Mouse (Mus musculus) c-Kit-positive CD71-positive TER-119-positive erythroid progenitor cells, embryonic 14.5 days (primary cell): ENCODE data around the gene Ptpro.

Experiments used
- DNase-seq: peaks from one replicate; pipeline ENCODE4 v3.0.0-alpha.2; 2013; ENCODE audit warnings: low spot score

Gene Ptpro

DNA sequence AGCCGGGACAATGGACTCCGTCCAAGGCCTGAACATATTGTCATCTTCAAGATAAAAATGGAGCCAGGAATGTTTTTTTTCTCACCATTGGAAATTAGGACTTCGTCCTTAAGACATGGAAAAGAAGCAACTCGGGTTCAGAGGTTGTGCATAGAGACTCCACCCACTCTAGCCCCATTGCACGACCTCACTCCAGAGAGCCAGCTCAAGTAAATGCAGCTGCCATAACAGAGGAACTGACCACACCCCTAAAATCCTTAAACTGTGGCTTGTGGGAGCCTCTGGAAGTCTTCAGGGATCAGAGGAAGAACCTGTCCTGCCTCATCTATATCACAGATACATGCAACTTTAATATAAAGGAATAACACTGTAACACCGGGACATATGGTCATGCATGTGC lies 246.7 kb downstream of the Ptpro start:
- no peak for DNase-seq

DNA sequence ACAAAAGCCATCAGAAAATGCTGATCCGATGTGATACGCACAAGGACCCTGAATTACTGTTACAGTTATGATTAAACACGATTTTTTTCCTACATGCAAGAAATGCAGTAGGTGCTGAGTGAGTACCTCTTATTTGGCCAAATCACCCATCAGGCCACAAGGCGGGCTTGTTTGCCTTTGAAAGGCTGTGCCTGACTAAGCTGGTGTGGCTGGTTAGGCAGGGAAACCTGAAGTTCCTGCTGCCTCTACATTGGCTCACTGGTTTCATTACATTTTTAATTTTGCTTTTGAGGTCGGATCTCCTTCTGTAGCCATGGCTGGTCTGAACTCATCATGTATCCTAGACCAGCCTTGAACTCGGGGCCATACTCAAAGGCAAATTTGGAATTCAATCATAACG lies 250.9 kb downstream of the Ptpro start:
- DNase-seq, result no peak

DNA sequence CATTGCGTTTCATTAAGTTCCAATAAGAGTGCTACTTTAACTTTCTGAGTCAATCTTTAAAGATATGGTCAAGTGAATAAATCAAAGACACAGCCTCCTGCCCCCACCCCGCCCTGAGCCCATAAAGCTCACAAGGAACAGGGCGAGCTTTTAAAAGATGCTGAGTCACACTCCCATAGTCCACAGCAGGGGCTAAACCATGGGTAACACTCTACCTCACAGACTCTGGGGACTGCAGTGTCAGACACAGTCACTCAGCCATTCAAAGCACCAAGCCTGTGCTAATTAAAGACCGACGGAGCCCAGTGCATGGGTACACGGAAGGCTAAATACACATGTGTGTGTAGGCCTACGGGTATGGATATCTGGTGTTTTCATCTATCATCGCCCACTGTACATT lies 251.3 kb downstream of the Ptpro start:
- DNase-seq, result no peak

DNA sequence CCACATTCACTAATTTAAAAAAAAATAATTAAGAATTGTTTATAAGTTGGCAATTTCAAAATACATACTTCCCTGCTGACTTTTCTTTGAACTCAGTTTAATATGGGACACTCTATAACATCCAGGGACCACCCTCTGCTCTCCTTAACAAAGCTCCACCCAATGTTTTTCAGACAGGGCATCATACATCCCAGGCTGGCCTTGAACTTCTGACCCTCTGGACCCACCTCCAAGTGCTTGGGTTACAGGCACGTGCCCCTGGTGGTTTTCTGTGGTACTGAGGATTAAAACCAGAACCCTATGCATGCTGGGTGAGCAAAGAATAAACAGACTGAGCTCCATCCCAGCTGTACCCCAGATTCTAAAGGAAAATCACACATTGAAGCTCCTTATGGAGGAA lies 251.9 kb downstream of the Ptpro start:
- no peak for DNase-seq

DNA sequence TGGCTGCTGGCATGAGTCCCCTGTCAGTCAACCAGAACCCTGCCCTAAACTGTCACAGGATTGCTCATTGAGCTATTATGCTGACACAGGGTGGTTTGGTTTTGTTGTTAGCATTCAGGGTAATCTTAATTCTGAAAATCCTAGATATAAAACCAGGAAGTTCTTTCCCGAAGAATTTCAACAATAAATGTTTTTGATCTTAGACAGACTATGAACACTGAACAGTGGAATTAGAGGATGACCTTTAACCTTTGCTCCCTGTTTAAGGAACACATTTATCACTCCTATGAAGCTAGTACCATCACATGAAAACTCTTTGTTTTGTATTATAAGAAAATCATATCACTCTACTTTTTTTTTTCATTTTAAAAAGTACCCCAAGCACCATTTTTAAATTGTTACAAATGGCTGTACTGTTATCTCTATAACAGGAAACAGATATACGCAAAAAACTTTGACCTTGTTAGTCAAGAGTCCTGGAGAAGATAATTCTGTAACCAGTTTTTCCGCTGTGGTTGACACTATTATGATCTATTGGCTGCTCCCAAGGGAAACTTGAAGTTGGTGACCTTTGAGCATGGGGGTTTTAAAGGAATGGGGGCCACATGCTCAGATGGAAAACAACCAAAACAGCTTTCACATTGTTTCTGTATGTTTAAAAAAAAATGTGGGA lies 253.6 kb downstream of the Ptpro start:
- no peak for DNase-seq

DNA sequence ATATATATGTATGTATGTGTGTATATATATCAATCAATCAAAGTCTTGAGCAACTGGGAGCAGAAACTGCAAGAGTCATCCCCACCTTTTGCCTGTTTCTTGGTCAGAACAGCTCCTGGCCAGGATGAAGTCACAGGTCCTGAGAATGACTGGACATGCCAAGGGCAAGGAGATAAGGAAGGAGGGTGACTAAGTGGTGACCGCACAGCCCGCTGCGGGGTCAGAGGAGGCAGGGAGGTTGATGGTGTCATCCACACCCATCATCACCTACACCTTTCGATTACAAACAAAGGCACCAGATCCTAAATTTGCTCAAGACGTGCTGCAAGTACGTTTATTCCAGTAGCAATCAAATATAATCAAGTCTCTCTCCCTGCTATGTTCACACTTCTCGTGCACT lies 254.4 kb downstream of the Ptpro start:
- no peak for DNase-seq

DNA sequence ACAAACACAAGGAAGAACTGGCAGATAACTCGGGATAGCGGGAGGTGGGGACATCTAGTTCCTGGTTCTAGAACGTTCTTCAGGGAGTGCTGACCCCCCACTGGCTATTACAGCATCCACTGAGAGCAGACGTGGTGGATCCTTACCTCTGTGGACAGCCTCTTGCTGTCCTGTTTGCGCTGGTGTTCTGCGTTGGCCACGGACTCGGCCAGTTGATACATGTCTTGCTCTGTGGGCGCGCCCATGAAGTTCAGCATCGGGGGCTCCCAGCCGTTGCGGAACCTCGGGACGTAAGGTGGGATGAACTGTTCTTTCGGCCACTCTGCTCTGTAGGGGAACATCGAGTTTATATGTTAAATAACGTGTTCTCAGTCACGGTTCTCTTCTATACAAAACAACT lies 256.8 kb downstream of the Ptpro start:
- no peak for DNase-seq

DNA sequence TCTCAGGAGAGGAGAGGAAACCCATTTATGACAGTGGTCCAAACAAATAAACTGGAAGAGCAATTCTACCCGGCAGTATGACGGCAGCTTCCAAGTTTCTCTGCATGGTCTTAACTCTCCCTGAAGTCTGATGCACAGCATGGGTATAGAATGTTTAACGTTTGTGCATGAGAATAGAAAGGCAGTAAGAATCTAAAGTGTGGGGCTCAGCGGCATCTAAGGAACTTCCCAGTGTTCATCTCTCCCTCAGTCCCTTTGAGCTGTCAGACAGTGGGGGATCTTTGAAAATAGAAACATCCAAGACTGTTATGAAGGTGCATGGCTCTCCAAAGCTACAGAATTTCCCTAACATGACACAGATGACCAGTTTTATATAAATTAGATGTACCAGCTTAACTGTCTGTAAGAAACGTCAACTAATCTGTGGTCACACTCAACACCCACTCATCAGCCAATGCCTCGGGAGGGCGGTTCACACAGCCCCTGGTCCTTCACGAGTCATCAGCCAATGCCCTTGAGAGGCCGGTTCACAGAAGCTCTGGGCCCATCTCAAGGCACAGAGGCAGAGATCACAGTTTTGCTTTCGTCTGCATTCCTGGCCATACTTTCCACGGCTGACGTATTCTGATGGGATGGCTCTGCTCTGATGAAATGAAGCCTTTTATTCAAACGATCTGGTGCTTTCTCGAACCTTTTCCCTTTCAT lies 257.4 kb downstream of the Ptpro start:
- DNase-seq, result no peak

DNA sequence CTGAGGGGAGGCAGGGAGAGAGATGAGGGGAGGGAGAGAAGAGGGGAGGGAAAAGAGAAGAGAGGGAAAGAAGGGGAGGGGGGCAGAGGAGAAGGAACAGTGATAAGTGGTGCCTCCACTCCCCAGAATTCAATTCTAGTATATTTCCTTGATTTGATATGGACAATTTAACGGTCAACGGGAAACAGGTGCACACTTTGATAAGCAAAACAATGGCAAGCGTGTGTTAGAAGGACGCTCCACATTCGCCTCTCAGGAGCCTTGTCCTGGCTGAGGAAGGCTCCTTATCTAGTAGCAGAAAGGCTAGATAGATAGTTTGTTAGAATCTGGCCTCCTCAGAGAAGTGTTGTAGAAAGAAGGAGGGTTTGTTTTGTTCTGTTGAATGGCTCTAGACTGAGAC lies 260.6 kb downstream of the Ptpro start:
- no peak for DNase-seq
